Mouse (Mus musculus) olfactory bulb, adult 2 months (tissue): ENCODE measurements around the gene Wfdc1. TPM values are rescaled to one million over a fixed set of nuclear protein-coding genes. Genes with fewer than 3 reads are reported as not detected.

Experiments used
- H3K27ac ChIP-seq: fragments of 200-500 bp; 2 replicates; pipeline ENCODE4 v1.5.1; 2012; ENCODE audit warnings: low read depth, low read length; ENCODE audit not compliant: insufficient read depth
- H3K4me1 ChIP-seq: fragments of 200-500 bp; 2 replicates; pipeline ENCODE4 v1.6.1; 2012; ENCODE audit warnings: low read length; ENCODE audit not compliant: control insufficient read depth, insufficient read depth
- H3K4me3 ChIP-seq: fragments of 200-500 bp; 2 replicates; pipeline ENCODE4 v1.5.1; 2012; ENCODE audit warnings: mild to moderate bottlenecking, low read depth, low read length, moderate library complexity; ENCODE audit not compliant: insufficient read depth
- CTCF ChIP-seq: fragments of 200-500 bp; IDR thresholded peaks from 2 replicates; pipeline ENCODE4 v1.5.1; 2012; ENCODE audit warnings: low read depth, mild to moderate bottlenecking, low read length, moderate library complexity; ENCODE audit not compliant: insufficient read depth
- POLR2A ChIP-seq: fragments of 200-500 bp; IDR thresholded peaks from 2 replicates; pipeline ENCODE4 v1.6.1; 2012; ENCODE audit warnings: mild to moderate bottlenecking, low read depth, low read length, moderate library complexity; ENCODE audit not compliant: insufficient read depth
- WGBS: fragments of 180-500 bp; shearing (Covaris S2); methylation state at CpG from one replicate; pipeline ENCODE4 v1.1.7; 2018; 5-methylcytosine and 5-hydroxymethylcytosine counted together
- polyA plus RNA-seq: library from polyadenylated mRNA; stranded (reverse); fragments of >200 nt; gene quantifications from 2 replicates; pipeline ENCODE4 v1.2.4, GENCODE M21; 2012; ENCODE audit warnings: low replicate concordance; ENCODE audit not compliant: missing spikeins, insufficient read depth, insufficient read length

Wfdc1 gene
- polyA plus RNA-seq, 1 experiment = not detected

DNA sequence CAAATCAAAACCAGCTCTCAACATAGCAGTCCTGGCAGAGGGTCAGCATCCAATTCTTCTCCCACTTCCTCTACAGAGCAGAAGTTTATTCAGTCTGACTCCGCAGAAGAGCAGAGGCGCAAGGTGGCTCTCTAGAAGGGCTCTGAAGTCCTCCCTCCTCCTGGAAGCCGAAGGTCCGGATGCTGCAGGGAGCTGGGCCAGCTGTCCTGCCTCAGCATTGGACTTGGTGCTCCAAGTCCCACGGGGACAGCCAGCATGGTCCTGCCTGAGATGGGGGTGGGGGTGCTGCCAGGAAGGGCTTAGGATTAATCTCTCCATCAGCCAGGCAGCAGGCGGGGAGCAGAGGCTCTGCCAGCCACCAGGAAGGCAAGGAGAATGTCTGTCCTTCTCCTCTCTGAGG lies 30.8 kb upstream of the Wfdc1 start, which contains the start of gene Kcng4:
TSS of gene Kcng4 (minus strand) at position 303 of the 400 bp plus-strand sequence.
- 0 out of 2 replicates have a peak within 1 kb of the TSS, but pooled peaks have one; percentile 14 for H3K27ac ChIP-seq

DNA sequence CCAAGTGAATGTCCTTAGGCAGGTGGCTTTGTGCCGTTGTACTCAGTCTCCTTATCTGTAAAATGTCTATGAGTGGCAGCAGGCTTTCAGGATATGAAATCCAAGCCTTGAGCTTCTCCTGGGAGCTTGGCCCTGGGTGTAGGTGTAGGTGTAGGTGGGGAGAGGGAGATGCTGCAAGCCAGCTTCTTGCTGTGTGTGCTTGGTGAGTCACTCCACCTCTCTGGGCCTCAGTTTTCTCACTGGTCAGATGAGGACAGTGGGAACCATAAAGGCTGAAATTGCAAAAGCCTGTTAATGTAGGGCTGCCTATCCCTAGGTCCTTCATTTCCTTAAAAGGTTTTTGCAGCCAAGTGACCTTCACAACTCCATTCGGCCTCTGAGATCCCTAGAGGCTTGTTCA lies 30.2 kb upstream of the Wfdc1 start:
- Histone ChIP-seq H3K4me1 (peaks cover 10% of the 10 kb centered on the region), H3K4me3 (no peak overlapping the region), H3K27ac (0 out of 2 replicates have a peak overlapping the region, but pooled peaks have one; percentile 14)
- 75% methylated on average over 2 of the region's 2 CpGs for WGBS
- TF ChIP-seq CTCF (no peak), POLR2A (no peak)

More for the DNA sequence above, 30.8 kb upstream of the Wfdc1 start, which contains the start of gene Kcng4:
- no peak within 1 kb of the TSS for H3K4me3 ChIP-seq
- TF ChIP-seq POLR2A = no peak
- no peak for TF ChIP-seq CTCF
- WGBS = 41% methylated on average over 6 of the region's 6 CpGs
- peaks cover 10% of the 10 kb centered on the region for H3K4me1 ChIP-seq

DNA sequence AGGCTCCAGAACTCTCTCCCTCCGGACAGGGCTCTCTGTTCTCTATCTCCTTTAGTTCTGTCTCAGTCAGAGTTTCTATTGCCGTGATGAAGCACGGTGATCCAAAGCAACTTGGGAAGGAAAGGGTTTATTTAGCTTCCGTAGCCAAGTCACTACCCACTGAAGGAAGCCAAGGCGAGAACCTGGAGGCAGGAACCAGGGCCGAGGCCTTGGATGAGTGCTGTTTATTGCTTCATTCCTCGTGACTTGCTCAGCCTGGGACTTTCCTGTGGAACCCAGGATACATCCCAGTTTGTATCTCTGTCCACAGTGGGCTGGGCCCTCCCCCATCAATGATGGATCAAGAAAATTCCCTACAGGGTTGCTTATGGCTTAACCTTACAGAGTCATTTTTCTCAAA lies 29.4 kb upstream of the Wfdc1 start:
- Histone ChIP-seq H3K4me1 (peaks cover 10% of the 10 kb centered on the region), H3K4me3 (no peak overlapping the region), H3K27ac (no peak overlapping the region)
- WGBS = 79% methylated on average over 7 of the region's 7 CpGs
- TF ChIP-seq CTCF (no peak), POLR2A (no peak)

GRCm38 (mm10) chr8:119637381-119637780 lies 28.8 kb upstream of the Wfdc1 start:
- WGBS = 96% methylated on average over 4 of the region's 4 CpGs

GRCm38 (mm10) chr8:119638261-119638660 lies 27.9 kb upstream of the Wfdc1 start:
- Histone ChIP-seq H3K4me3 (no peak overlapping the region), H3K27ac (no peak overlapping the region), H3K4me1 (peaks cover 10% of the 10 kb centered on the region)
- WGBS = 67% methylated on average over 6 of the region's 6 CpGs
- TF ChIP-seq POLR2A (no peak), CTCF (no peak)

More at GRCm38 (mm10) chr8:119637381-119637780, 28.8 kb upstream of the Wfdc1 start:
- H3K4me1 ChIP-seq = peaks cover 10% of the 10 kb centered on the region
- TF ChIP-seq CTCF (no peak), POLR2A (no peak)
- no peak overlapping the region for H3K27ac ChIP-seq
- H3K4me3 ChIP-seq = no peak overlapping the region

DNA sequence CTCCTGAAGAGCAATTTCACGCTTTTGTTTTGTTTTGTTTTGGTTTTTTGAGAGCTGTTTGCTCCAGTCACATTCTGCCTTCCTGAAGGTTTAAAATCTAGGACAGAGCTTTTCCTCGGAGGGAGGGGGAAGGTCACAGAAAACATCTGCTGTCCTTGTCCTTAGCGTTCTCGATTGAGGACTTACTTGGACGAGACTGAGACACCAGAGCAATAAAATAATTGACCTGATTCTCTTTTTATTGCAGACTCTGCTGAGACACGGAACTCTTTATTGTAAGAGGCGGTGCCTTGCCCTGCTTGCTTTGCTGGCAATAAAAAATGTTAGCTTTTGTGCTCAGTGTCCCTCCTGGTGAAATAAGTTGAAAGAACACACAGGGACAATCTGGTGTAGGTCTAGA lies 26.4 kb upstream of the Wfdc1 start:
- H3K4me1 ChIP-seq = peaks cover 10% of the 10 kb centered on the region
- no peak overlapping the region for H3K27ac ChIP-seq
- TF ChIP-seq POLR2A (no peak), CTCF (no peak)
- 56% methylated on average over 7 of the region's 7 CpGs for WGBS
- no peak overlapping the region for H3K4me3 ChIP-seq

DNA sequence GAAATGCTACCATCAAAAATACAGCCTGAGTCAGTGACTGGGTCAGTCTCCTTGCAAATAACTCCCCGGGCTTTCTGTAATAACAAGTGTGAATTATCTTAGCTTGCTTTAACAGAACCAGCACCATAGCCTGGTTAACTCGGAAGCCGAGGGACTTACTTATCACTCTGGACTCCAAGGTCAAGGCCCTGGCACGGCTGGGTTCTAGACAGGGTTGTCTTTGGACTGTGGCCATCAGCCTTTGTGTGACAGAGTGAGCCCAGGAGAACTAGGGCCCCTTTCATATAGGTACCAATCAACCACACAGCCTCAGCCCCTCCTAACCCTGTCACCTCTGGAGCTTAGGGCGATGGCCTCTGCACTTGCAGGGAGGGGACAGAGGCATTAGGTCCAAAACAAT lies 25.1 kb upstream of the Wfdc1 start:
- H3K4me3 ChIP-seq = no peak overlapping the region
- TF ChIP-seq POLR2A (no peak), CTCF (no peak)
- WGBS = 83% methylated on average over 5 of the region's 5 CpGs
- H3K27ac ChIP-seq = no peak overlapping the region
- H3K4me1 ChIP-seq = peaks cover 7% of the 10 kb centered on the region

DNA sequence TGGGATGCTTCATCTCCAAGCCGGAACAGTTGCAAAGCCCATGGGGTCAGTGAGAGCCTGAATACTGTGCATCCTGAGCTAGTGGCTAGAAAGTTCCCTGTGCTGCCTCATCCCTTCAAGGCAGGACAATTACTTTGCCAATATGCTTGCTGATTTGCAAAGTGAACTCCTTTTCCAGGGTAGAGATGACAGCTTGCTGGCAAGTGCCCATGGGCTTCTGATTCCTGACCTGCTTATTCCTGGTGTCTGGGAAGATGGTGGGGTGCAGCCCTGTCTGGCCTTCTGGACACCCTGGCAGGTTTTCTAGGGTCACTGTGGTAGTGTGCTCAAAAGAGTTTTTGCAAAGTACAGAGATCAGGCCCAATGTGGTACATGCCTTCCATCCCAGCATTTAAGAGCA lies 23.2 kb upstream of the Wfdc1 start:
- WGBS = 88% methylated on average over 1 of the region's 1 CpGs
- Histone ChIP-seq H3K27ac (no peak overlapping the region), H3K4me1 (peaks cover 5% of the 10 kb centered on the region), H3K4me3 (no peak overlapping the region)
- no peak for TF ChIP-seq POLR2A
- no peak for TF ChIP-seq CTCF

- H3K4me3 ChIP-seq = no peak overlapping the region
- 0 out of 2 replicates have a peak overlapping the region, but pooled peaks have one; percentile 61 for H3K27ac ChIP-seq
- TF ChIP-seq POLR2A (no peak), CTCF (no peak)
- H3K4me1 ChIP-seq = peaks cover 5% of the 10 kb centered on the region
- 85% methylated on average over 17 of the region's 17 CpGs for WGBS
These were observed 21.7 kb upstream of the Wfdc1 start for GRCm38 (mm10) chr8:119644429-119644960.

DNA sequence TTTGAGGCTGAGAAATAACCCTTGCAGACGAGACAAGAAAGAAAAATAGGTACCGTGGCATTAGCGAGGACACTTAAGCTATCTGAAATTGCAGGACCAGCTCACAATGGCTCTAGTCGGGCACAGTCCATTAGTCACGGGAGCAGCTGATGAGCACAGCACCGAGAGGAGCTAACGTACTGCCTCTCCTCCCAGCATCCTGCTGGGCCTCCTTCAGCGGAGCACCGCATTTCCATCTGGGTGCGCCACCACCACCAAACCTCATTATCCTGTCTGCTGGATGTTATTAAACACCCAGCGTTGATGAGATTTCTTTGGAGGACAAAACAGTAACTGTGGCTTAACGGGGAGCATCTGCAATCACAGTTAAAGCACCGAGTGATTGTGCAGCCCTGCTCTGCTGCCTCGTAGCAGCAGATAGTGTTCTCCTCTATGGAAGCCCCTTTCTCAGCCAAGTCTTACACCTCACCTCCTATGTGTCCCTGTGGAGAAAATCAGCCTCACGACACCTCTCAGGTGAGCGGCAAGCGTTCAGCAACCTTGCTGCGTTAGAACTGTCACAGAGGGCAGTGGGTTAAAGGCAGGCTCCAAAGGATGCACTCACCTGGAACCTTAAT lies 21.1 kb upstream of the Wfdc1 start:
- Histone ChIP-seq H3K27ac (peak overlapping the region; percentile 61), H3K4me3 (no peak overlapping the region), H3K4me1 (peaks cover 5% of the 10 kb centered on the region)
- 31% methylated on average over 18 of the region's 18 CpGs for WGBS
- TF ChIP-seq POLR2A (no peak), CTCF (no peak)
